Mouse (Mus musculus): ENCODE data around the gene Abcg5. TPM values are rescaled to one million over a fixed set of nuclear protein-coding genes. Genes with fewer than 3 reads are reported as not detected.

The Abcg5 gene
- total RNA-seq, 4 experiments from 2014 or later = not detected

DNA sequence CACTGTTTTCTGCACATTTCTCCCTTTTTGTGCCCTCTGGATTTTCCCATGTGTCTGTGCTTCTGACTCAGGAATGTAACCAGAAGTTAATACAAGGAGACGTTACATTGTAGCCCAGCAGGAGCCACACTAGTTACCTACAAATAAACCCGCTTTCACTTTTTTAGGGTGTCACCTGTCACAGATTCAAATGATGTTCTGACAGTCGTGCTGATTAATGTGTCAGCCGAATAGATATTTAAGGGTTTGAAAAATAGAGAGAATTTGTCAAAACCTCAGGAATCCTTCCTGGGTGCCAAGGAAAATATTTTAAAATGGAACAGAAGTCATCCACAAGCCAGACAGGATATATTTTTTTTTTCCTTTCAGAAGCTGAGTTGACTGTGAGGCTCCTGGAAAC is 2.5 kb upstream of the Abcg5 start:
- DNase-seq (ENCODE audit: low spot score in 2 of 2) = no peak

- DNase-seq (ENCODE audit: low spot score in 2 of 2) = no peak
Observed at GRCm38 (mm10) chr17:84684284-84684683, 1.5 kb upstream of the Abcg5 start.

DNA sequence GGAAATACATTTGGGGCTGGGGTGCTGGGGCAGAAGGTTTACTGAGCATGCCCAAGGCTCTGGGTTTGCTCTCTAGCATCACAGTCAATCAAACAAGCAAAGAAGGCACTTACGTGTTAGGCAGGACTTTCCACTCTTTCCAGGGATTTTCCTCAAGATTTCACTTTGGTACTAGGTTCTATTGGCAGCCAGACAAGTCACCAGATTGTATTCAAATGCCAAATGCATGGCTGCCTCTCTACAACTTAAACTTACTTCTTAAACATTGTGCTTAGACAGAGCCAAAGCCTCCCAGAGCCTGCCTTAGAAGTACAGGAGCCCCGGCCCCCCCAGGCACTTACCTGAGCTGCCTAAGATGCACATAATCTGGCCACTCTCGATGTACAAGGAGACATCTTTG is 1.1 kb downstream of the Abcg5 start:
- DNase-seq (ENCODE audit: low spot score in 2 of 2) = no peak

DNA sequence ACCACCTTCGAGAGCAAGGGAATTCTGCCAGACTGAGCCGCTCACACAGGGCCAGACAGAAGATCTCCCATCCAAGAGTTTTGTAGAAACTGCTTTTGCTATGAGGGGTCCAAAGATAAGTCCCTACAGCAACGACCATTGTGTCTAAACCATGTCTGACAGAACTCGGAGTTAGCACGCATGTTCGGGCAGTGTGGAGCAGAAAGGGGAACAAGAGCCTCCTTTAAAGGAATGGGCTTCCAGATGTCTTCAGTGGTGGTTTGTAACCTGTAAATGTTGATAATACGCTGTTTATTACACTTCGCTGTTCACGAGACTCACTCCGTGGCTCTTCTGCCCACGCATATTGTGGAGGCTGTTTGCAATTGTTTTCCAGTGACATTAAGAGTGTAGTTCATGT is 5.2 kb downstream of the Abcg5 start:
- DNase-seq (ENCODE audit: low spot score in 2 of 2) = no peak

- no peak for DNase-seq (ENCODE audit: low spot score in 2 of 2)
Observed at GRCm38 (mm10) chr17:84675951-84676366, 6.9 kb downstream of the Abcg5 start, which contains the start of gene Abcg8. Gene Abcg8 (plus strand): TSS chr17:84676302.

- no peak for DNase-seq (ENCODE audit: low spot score in 2 of 2)
Observed at GRCm38 (mm10) chr17:84675204-84675603, 7.6 kb downstream of the Abcg5 start.

DNA sequence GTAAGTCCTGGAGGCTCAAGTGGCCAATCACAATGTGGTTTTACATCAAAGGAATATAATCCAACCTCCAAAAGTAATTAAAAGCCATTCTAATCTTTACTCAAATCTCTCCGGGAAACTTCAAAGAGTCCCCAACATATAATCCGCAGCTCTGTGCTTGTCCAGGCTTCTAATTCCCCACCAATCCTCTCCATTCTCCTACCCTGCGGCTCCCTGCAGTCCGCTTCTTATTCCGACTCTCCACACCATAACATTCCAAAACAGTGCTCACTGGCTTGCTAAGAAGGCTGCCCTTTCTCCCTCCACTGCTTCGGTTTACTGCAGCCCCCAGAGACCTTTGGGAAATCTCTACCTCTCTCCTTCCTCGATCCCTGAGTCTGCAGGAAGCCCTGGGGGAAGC is 8.8 kb downstream of the Abcg5 start:
- DNase-seq (ENCODE audit: low spot score in 2 of 2) = no peak

DNA sequence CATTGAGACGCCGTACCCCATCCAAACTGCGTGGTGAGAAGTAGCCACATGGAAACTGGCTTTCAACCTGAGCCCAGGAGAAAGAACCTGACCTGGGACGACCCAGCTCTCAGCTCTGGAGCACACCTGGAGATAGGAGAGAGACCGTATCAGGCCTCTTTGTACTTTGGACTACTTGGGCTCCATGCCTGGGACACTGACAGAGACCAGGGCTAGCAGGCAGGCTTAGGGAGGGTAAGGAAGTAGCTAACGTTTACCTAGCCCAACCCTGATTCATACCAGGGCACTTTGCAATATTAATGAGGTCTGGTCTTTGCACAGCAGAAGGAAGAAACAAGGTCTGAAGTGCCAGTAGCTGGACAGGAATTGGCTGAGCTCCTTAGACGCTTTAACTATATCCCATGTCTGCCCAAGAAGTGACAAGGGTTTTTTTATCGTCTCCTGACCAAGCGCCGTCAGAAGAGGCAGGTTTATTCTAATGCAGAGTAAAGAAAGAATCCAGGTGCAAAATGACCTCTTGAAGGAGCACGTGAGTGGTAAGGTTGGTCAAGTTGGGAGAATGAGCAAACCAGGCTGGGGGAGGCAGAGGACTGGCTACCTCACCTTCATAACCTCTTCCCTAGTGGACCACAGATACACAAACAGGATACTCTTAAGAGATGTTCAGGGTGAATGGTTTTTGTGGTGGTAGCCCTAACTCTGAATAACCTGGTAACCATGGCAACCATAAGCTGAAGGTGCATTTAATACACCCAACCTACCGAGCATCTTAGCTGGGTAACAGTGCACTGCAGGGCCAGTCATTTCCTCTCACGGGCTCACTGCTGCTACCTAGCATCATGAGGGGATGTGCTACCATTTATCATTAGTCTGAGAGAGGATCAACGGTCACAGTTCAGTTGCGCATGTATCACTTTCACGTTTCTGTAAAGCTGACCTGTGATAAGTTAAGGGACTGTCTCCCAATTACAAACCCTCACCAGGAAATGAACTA is 10.1 kb downstream of the Abcg5 start:
- DNase-seq (ENCODE audit: low spot score in 2 of 2) = no peak

GRCm38 (mm10) chr17:84667848-84668247 is 15.0 kb downstream of the Abcg5 start:
- no peak for DNase-seq (ENCODE audit: low spot score in 2 of 2)

- no peak for DNase-seq (ENCODE audit: low spot score in 2 of 2)
Observed at GRCm38 (mm10) chr17:84665691-84666090, 17.1 kb downstream of the Abcg5 start.

- DNase-seq (ENCODE audit: low spot score in 2 of 2) = no peak
Observed at GRCm38 (mm10) chr17:84665053-84665452, 17.8 kb downstream of the Abcg5 start.

DNA sequence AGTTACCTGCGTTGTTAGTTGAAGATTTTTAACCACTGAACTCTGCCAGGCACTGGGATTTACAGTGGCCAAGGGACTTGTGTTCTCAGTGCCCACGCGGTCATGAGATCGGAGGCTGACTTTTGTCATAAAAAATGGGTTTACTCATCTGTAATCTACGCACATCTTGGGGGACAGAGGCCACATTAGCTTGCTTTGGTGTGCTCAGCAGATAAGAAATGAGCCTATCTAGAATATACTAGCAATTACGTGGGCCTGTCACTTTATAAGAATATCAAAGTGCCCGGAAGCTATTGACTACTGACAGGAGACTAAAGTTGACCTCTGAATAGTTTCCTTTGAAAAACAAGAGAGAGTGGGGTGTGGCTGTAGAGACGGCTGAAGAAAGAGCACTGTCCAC is 23.9 kb downstream of the Abcg5 start:
- no peak for DNase-seq (ENCODE audit: low spot score in 2 of 2)

DNA sequence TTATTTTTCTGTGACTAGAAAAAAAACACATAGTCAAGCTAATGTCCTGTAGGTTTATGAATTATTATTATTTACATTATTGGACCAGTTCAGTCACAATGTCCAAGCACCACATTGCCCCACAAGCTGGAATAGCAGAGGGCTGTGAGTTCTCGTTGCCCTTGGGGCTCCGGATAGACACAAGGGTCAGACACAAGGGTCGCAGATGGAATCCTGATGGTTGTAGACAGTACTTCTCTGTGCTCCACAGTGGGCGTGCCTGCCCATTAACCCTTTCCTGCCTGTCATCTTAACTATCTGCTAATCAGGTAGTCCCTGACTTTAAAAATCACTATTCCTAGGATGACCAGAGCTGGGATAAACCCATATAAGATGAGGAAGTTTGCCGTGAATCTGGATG is 24.6 kb downstream of the Abcg5 start:
- DNase-seq (ENCODE audit: low spot score in 2 of 2) = no peak

DNA sequence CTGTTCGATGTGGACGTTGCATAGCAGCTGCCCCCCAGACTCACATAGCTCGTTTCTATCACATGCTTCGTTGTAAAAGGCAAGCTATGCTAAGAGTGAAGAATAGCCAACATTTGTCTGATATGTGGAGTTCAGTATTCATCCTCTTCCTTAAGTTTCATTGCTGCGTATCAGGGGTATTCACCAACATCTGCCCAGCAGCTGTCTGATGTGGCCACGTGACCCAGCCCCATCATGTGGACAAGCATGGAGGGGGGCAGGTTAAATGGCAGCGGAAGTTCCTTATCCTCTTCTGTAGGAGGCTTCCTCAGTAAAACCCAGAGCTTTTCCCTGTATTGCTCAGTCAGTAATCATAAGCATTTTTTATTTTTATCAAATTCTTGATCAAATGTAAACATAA is 25.0 kb downstream of the Abcg5 start:
- DNase-seq (ENCODE audit: low spot score in 2 of 2) = no peak

GRCm38 (mm10) chr17:84657422-84657732 is 25.4 kb downstream of the Abcg5 start:
- no peak for DNase-seq (ENCODE audit: low spot score in 2 of 2)

DNA sequence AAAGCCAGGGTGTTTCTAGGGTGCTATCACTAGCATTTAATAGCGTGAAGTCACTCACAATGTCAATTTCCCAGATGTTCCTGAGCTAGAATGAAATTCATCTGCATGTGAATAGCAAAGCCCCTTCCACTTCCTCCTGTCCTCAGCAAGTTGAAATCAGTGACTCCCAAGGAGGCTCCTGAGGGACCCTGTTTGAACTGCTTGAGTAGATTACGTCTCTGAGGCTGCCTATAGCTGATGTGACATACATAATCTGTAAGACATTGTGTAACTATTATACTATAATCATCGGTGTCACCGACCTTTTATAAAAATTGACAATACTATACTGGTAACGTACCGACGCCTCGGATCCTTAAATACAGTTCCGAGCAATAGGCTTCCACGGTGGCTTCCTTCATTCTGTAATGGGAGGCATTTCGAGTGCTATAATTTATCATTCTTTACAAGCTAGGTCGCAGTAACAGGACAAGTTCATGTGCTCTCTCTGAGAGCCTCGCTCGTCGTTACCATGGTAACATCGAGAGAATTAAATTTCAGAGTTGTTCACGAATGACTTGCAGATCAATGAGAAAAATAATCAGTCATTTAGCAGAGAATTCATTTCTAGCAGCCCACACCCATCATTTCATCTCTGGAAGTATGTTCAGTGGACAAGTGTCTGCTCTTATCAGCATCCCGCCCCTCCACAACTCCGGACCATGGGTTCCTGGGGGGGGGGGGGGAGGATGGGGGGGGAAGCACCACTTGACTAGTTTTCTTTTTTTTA is 26.0 kb downstream of the Abcg5 start:
- DNase-seq (ENCODE audit: low spot score in 2 of 2) = no peak

GRCm38 (mm10) chr17:84656205-84656604 is 26.6 kb downstream of the Abcg5 start:
- DNase-seq (ENCODE audit: low spot score in 2 of 2) = no peak

DNA sequence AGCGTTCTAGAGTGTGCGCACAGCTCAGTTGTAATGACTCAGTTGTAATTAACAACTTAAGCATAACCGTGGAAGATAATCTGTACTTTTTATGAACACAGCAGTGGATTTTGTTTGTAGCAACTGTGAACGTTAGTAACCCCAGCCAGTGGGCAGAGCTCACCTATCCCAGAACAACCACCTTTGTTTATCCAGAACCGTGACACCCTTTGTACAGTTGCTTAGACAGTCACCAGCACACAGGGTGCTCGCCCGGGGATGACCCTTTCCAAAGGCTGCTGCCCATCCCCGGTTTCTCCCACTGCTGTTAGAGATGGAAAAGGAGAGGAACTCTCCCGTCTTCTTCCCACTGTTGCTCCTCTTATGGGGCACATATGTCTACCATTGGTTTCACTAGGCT is 29.3 kb downstream of the Abcg5 start:
- no peak for DNase-seq (ENCODE audit: low spot score in 2 of 2)

DNA sequence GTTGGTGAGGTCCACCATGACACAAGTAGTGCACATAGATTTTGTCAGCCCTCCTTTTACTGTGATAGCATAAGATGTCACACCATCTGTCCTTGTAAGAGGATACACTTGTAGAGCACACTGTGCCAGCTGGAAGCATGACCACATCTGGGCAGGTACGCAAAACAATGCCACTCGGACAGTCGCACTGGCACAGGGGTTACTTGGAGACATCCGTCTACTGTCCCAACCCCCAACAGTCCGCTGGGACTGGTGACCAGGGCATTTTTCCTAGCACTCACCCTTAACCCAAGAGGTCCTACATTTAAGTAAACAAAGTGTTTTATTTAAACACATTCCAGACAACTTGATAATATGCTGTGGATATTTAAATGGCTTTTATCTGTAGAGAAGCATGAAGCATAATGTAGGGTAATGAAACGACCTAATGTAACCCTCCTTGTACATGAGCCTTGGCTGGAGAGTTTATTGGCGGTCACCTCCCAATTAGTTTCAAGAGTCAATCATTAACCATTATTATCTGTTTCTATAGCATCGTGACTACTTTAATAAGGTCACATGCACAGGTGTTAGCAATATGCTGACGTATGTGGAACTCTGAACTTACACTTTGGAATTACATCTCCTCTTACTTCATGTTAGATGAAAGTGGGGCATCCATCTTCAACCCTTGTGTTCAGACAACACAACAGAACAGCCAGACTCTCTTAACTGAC is 32.4 kb downstream of the Abcg5 start:
- DNase-seq (ENCODE audit: low spot score in 2 of 2) = no peak

- no peak for DNase-seq (ENCODE audit: low spot score in 2 of 2)
Observed at GRCm38 (mm10) chr17:84647630-84648029, 35.2 kb downstream of the Abcg5 start.

DNA sequence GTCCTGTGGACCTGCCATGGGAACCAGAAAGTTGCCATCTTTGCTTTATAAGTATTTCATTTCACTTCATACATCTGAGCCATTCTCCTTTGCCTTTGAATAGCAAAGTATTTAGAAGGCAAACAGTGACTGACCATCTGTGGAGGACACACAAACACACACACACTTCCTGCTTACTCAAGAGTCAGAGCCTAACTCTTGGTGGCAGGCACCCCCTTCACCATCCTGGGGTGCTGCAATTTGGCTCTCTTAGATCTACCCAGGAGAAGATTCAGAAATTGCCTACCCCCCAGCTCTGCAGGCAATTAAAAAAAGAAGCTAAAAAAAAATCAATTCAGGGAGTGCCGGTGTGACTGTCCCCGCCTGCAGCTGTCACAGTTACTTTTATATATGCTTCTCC is 36.3 kb downstream of the Abcg5 start:
- DNase-seq (ENCODE audit: low spot score in 2 of 2) = no peak

GRCm38 (mm10) chr17:84645894-84646293 is 36.9 kb downstream of the Abcg5 start:
- no peak for DNase-seq (ENCODE audit: low spot score in 2 of 2)
